Mouse (Mus musculus): ENCODE data around the gene Elfn2. TPM values are rescaled to one million over a fixed set of nuclear protein-coding genes. Genes with fewer than 3 reads are reported as not detected.

The Elfn2 gene
- not detected in 2 replicates for polyA plus RNA-seq (2012)

- no peak for TF ChIP-seq GATA1 (IDR thresholded peaks at IDR 0.05; ENCODE audit: low read length)
Measured at GRCm38 (mm10) chr15:78718290-78719250, at the start of gene Elfn2. Gene Elfn2, minus strand, starts transcription at chr15:78718771.

GRCm38 (mm10) chr15:78763704-78764103 lies 45.1 kb upstream of the Elfn2 start:
- TF ChIP-seq GATA1 (IDR thresholded peaks at IDR 0.05; ENCODE audit: low read length) = no peak

GRCm38 (mm10) chr15:78763210-78763609 lies 44.6 kb upstream of the Elfn2 start:
- no peak for TF ChIP-seq GATA1 (IDR thresholded peaks at IDR 0.05; ENCODE audit: low read length)

- no peak for TF ChIP-seq GATA1 (IDR thresholded peaks at IDR 0.05; ENCODE audit: low read length)
Measured at GRCm38 (mm10) chr15:78761112-78761511, 42.5 kb upstream of the Elfn2 start.

GRCm38 (mm10) chr15:78758132-78758531 lies 39.6 kb upstream of the Elfn2 start:
- no peak for TF ChIP-seq GATA1 (IDR thresholded peaks at IDR 0.05; ENCODE audit: low read length)

GRCm38 (mm10) chr15:78755966-78756725 lies 37.6 kb upstream of the Elfn2 start:
- TF ChIP-seq GATA1 (IDR thresholded peaks at IDR 0.05; ENCODE audit: low read length) = no peak

GRCm38 (mm10) chr15:78755226-78755625 lies 36.7 kb upstream of the Elfn2 start:
- TF ChIP-seq GATA1 (IDR thresholded peaks at IDR 0.05; ENCODE audit: low read length) = no peak

GRCm38 (mm10) chr15:78754144-78754543 lies 35.6 kb upstream of the Elfn2 start:
- no peak for TF ChIP-seq GATA1 (IDR thresholded peaks at IDR 0.05; ENCODE audit: low read length)

- TF ChIP-seq GATA1 (IDR thresholded peaks at IDR 0.05; ENCODE audit: low read length) = no peak
Measured at GRCm38 (mm10) chr15:78752991-78753390, 34.4 kb upstream of the Elfn2 start.

- no peak for TF ChIP-seq GATA1 (IDR thresholded peaks at IDR 0.05; ENCODE audit: low read length)
Measured at GRCm38 (mm10) chr15:78750608-78751350, 32.2 kb upstream of the Elfn2 start.

- no peak for TF ChIP-seq GATA1 (IDR thresholded peaks at IDR 0.05; ENCODE audit: low read length)
Measured at GRCm38 (mm10) chr15:78749855-78750254, 31.3 kb upstream of the Elfn2 start.

- TF ChIP-seq GATA1 (IDR thresholded peaks at IDR 0.05; ENCODE audit: low read length) = no peak
Measured at GRCm38 (mm10) chr15:78744206-78744605, 25.6 kb upstream of the Elfn2 start.

GRCm38 (mm10) chr15:78742831-78743230 lies 24.3 kb upstream of the Elfn2 start:
- TF ChIP-seq GATA1 (IDR thresholded peaks at IDR 0.05; ENCODE audit: low read length) = no peak

- no peak for TF ChIP-seq GATA1 (IDR thresholded peaks at IDR 0.05; ENCODE audit: low read length)
Measured at GRCm38 (mm10) chr15:78740662-78741061, 22.1 kb upstream of the Elfn2 start.

GRCm38 (mm10) chr15:78737146-78737545 lies 18.6 kb upstream of the Elfn2 start:
- TF ChIP-seq GATA1 (IDR thresholded peaks at IDR 0.05; ENCODE audit: low read length) = no peak

- TF ChIP-seq GATA1 (IDR thresholded peaks at IDR 0.05; ENCODE audit: low read length) = no peak
Measured at GRCm38 (mm10) chr15:78736681-78737100, 18.1 kb upstream of the Elfn2 start.
